Mouse (Mus musculus): Measurements from ENCODE around the gene Usp32.

- TF ChIP-seq CTCF (IDR thresholded peaks at IDR 0.05; ENCODE audit: low read depth, low read length) = no peak
- no peak for TF ChIP-seq POLR2A (IDR thresholded peaks at IDR 0.05; ENCODE audit: insufficient read depth, low read length)
Measured at GRCm38 (mm10) chr11:85122073-85122472, 17.9 kb downstream of the Usp32 start.

Measured in ES-Bruce4 (cell line).